Mouse (Mus musculus): ENCODE data around the gene Trim31. TPM values are rescaled to one million over a fixed set of nuclear protein-coding genes. Genes with fewer than 3 reads are reported as not detected.
"Not testable (repeated sequence)": the region's sequence is repeated elsewhere in the genome, so short reads cannot be mapped to it uniquely, and the experiment has no call there.

The Trim31 gene
- polyA plus RNA-seq, 1 experiment from 2014 or later, result not detected

GRCm38 (mm10) chr17:36891496-36891895 is 6.4 kb upstream of the Trim31 start:
- not testable (repeated sequence) for H3K27ac ChIP-seq (ENCODE audit: low read depth, low read length); H3K9ac ChIP-seq (ENCODE audit: low read length); H3K4me3 ChIP-seq (ENCODE audit: low read depth, low read length); DNase-seq (ENCODE audit: low spot score, missing footprints); H3K9me3 ChIP-seq (ENCODE audit: control insufficient read depth, low read length); H3K36me3 ChIP-seq (ENCODE audit: control insufficient read depth, insufficient read depth, low read length); H3K4me2 ChIP-seq; ATAC-seq (ENCODE audit: low FRiP score); H3K4me1 ChIP-seq (ENCODE audit: control insufficient read depth, insufficient read depth, low read length); H3K27me3 ChIP-seq (ENCODE audit: control insufficient read depth, insufficient read depth, low read length)
- WGBS, result 93% methylated on average over 1 of the region's 1 CpGs

GRCm38 (mm10) chr17:36892362-36892761 is 5.6 kb upstream of the Trim31 start:
- ATAC-seq (ENCODE audit: low FRiP score) (peak; percentile 24; the same call in 1 of the 2 replicates), DNase-seq (ENCODE audit: low spot score, missing footprints) (no peak)
- WGBS, result 11% methylated on average over 2 of the region's 2 CpGs
- H3K9ac ChIP-seq (ENCODE audit: low read length), result no peak overlapping the region
- no peaks in the 10 kb centered on the region for H3K9me3 ChIP-seq (ENCODE audit: control insufficient read depth, low read length)
- no peak overlapping the region for H3K27ac ChIP-seq (ENCODE audit: low read depth, low read length)
- H3K27me3 ChIP-seq (ENCODE audit: control insufficient read depth, insufficient read depth, low read length), result no peaks in the 10 kb centered on the region
- no peaks in the 10 kb centered on the region for H3K36me3 ChIP-seq (ENCODE audit: control insufficient read depth, insufficient read depth, low read length)
- no peak overlapping the region for H3K4me3 ChIP-seq (ENCODE audit: low read depth, low read length)
- H3K4me2 ChIP-seq, result no peak overlapping the region
- H3K4me1 ChIP-seq (ENCODE audit: control insufficient read depth, insufficient read depth, low read length), result no peaks in the 10 kb centered on the region

GRCm38 (mm10) chr17:36893387-36893786 is 4.5 kb upstream of the Trim31 start:
- Histone ChIP-seq H3K4me2 (no peak overlapping the region), H3K4me1 (ENCODE audit: control insufficient read depth, insufficient read depth, low read length) (no peaks in the 10 kb centered on the region), H3K27me3 (ENCODE audit: control insufficient read depth, insufficient read depth, low read length) (no peaks in the 10 kb centered on the region), H3K36me3 (ENCODE audit: control insufficient read depth, insufficient read depth, low read length) (no peaks in the 10 kb centered on the region), H3K4me3 (ENCODE audit: low read depth, low read length) (no peak overlapping the region), H3K9me3 (ENCODE audit: control insufficient read depth, low read length) (no peaks in the 10 kb centered on the region), H3K9ac (ENCODE audit: low read length) (no peak overlapping the region), H3K27ac (ENCODE audit: low read depth, low read length) (no peak overlapping the region)
- DNase-seq (ENCODE audit: low spot score, missing footprints) (no peak), ATAC-seq (ENCODE audit: low FRiP score) (no peak)
- 85% methylated on average over 5 of the region's 5 CpGs for WGBS

- Histone ChIP-seq H3K4me1 (ENCODE audit: control insufficient read depth, insufficient read depth, low read length) (no peaks in the 10 kb centered on the region), H3K4me3 (ENCODE audit: low read depth, low read length) (no peak overlapping the region), H3K36me3 (ENCODE audit: control insufficient read depth, insufficient read depth, low read length) (no peaks in the 10 kb centered on the region), H3K9ac (ENCODE audit: low read length) (no peak overlapping the region), H3K4me2 (no peak overlapping the region), H3K9me3 (ENCODE audit: control insufficient read depth, low read length) (no peaks in the 10 kb centered on the region), H3K27ac (ENCODE audit: low read depth, low read length) (no peak overlapping the region), H3K27me3 (ENCODE audit: control insufficient read depth, insufficient read depth, low read length) (no peaks in the 10 kb centered on the region)
- no peak for DNase-seq (ENCODE audit: low spot score, missing footprints)
- no peak for ATAC-seq (ENCODE audit: low FRiP score)
- 90% methylated on average over 1 of the region's 1 CpGs for WGBS
Observed at GRCm38 (mm10) chr17:36896583-36896982, 1.3 kb upstream of the Trim31 start.

GRCm38 (mm10) chr17:36897065-36897464 is 853 bp upstream of the Trim31 start:
- Histone ChIP-seq H3K4me1 (ENCODE audit: control insufficient read depth, insufficient read depth, low read length) (no peaks in the 10 kb centered on the region), H3K4me3 (ENCODE audit: low read depth, low read length) (no peak overlapping the region), H3K9ac (ENCODE audit: low read length) (no peak overlapping the region), H3K4me2 (no peak overlapping the region), H3K36me3 (ENCODE audit: control insufficient read depth, insufficient read depth, low read length) (no peaks in the 10 kb centered on the region), H3K27ac (ENCODE audit: low read depth, low read length) (no peak overlapping the region), H3K27me3 (ENCODE audit: control insufficient read depth, insufficient read depth, low read length) (no peaks in the 10 kb centered on the region), H3K9me3 (ENCODE audit: control insufficient read depth, low read length) (no peaks in the 10 kb centered on the region)
- ATAC-seq (ENCODE audit: low FRiP score) (no peak), DNase-seq (ENCODE audit: low spot score, missing footprints) (no peak)

GRCm38 (mm10) chr17:36899376-36899775 is 1.5 kb downstream of the Trim31 start:
- DNase-seq (ENCODE audit: low spot score, missing footprints), result no peak
- WGBS, result 85% methylated on average over 4 of the region's 4 CpGs
- Histone ChIP-seq H3K9me3 (ENCODE audit: control insufficient read depth, low read length) (no peaks in the 10 kb centered on the region), H3K4me2 (no peak overlapping the region), H3K4me3 (ENCODE audit: low read depth, low read length) (no peak overlapping the region), H3K27ac (ENCODE audit: low read depth, low read length) (no peak overlapping the region), H3K36me3 (ENCODE audit: control insufficient read depth, insufficient read depth, low read length) (no peaks in the 10 kb centered on the region), H3K4me1 (ENCODE audit: control insufficient read depth, insufficient read depth, low read length) (no peaks in the 10 kb centered on the region), H3K9ac (ENCODE audit: low read length) (no peak overlapping the region), H3K27me3 (ENCODE audit: control insufficient read depth, insufficient read depth, low read length) (no peaks in the 10 kb centered on the region)
- no peak for ATAC-seq (ENCODE audit: low FRiP score)

- Histone ChIP-seq H3K27me3 (ENCODE audit: control insufficient read depth, insufficient read depth, low read length) (no peaks in the 10 kb centered on the region), H3K4me3 (ENCODE audit: low read depth, low read length) (no peak overlapping the region), H3K9ac (ENCODE audit: low read length) (no peak overlapping the region), H3K4me2 (no peak overlapping the region), H3K4me1 (ENCODE audit: control insufficient read depth, insufficient read depth, low read length) (no peaks in the 10 kb centered on the region), H3K9me3 (ENCODE audit: control insufficient read depth, low read length) (no peaks in the 10 kb centered on the region), H3K27ac (ENCODE audit: low read depth, low read length) (no peak overlapping the region), H3K36me3 (ENCODE audit: control insufficient read depth, insufficient read depth, low read length) (no peaks in the 10 kb centered on the region)
- no peak for DNase-seq (ENCODE audit: low spot score, missing footprints)
- no peak for ATAC-seq (ENCODE audit: low FRiP score)
- WGBS, result 91% methylated on average over 5 of the region's 5 CpGs
Observed at GRCm38 (mm10) chr17:36900001-36900400, 2.1 kb downstream of the Trim31 start.

GRCm38 (mm10) chr17:36900691-36901090 is 2.8 kb downstream of the Trim31 start:
- Histone ChIP-seq H3K27ac (ENCODE audit: low read depth, low read length) (no peak overlapping the region), H3K36me3 (ENCODE audit: control insufficient read depth, insufficient read depth, low read length) (no peaks in the 10 kb centered on the region), H3K4me3 (ENCODE audit: low read depth, low read length) (no peak overlapping the region), H3K4me1 (ENCODE audit: control insufficient read depth, insufficient read depth, low read length) (no peaks in the 10 kb centered on the region), H3K9me3 (ENCODE audit: control insufficient read depth, low read length) (no peaks in the 10 kb centered on the region), H3K27me3 (ENCODE audit: control insufficient read depth, insufficient read depth, low read length) (no peaks in the 10 kb centered on the region), H3K4me2 (no peak overlapping the region), H3K9ac (ENCODE audit: low read length) (no peak overlapping the region)
- DNase-seq (ENCODE audit: low spot score, missing footprints) (no peak), ATAC-seq (ENCODE audit: low FRiP score) (no peak)
- 38% methylated on average over 1 of the region's 1 CpGs for WGBS

GRCm38 (mm10) chr17:36903651-36904050 is 5.7 kb downstream of the Trim31 start:
- Histone ChIP-seq H3K9me3 (ENCODE audit: control insufficient read depth, low read length) (no peaks in the 10 kb centered on the region), H3K36me3 (ENCODE audit: control insufficient read depth, insufficient read depth, low read length) (no peaks in the 10 kb centered on the region), H3K27ac (ENCODE audit: low read depth, low read length) (no peak overlapping the region), H3K4me1 (ENCODE audit: control insufficient read depth, insufficient read depth, low read length) (no peaks in the 10 kb centered on the region), H3K9ac (ENCODE audit: low read length) (no peak overlapping the region), H3K27me3 (ENCODE audit: control insufficient read depth, insufficient read depth, low read length) (no peaks in the 10 kb centered on the region), H3K4me2 (no peak overlapping the region), H3K4me3 (ENCODE audit: low read depth, low read length) (no peak overlapping the region)
- 83% methylated on average over 3 of the region's 3 CpGs for WGBS
- no peak for ATAC-seq (ENCODE audit: low FRiP score)
- no peak for DNase-seq (ENCODE audit: low spot score, missing footprints)

- Histone ChIP-seq H3K4me1 (ENCODE audit: control insufficient read depth, insufficient read depth, low read length) (no peaks in the 10 kb centered on the region), H3K36me3 (ENCODE audit: control insufficient read depth, insufficient read depth, low read length) (no peaks in the 10 kb centered on the region), H3K4me3 (ENCODE audit: low read depth, low read length) (no peak overlapping the region), H3K4me2 (no peak overlapping the region), H3K27ac (ENCODE audit: low read depth, low read length) (no peak overlapping the region), H3K27me3 (ENCODE audit: control insufficient read depth, insufficient read depth, low read length) (no peaks in the 10 kb centered on the region), H3K9ac (ENCODE audit: low read length) (no peak overlapping the region), H3K9me3 (ENCODE audit: control insufficient read depth, low read length) (no peaks in the 10 kb centered on the region)
- DNase-seq (ENCODE audit: low spot score, missing footprints) (no peak), ATAC-seq (ENCODE audit: low FRiP score) (no peak)
- 50% methylated on average over 1 of the region's 1 CpGs for WGBS
Observed at GRCm38 (mm10) chr17:36908235-36908634, 10.3 kb downstream of the Trim31 start.
